Mouse (Mus musculus): Measurements from ENCODE around the gene Fbxw15. TPM values are rescaled to one million over a fixed set of nuclear protein-coding genes. Genes with fewer than 3 reads are reported as not detected.

Gene Fbxw15
- polyA plus RNA-seq (2012; rRNA removed), result 0.27 and 0.28 TPM in 2 replicates

DNA sequence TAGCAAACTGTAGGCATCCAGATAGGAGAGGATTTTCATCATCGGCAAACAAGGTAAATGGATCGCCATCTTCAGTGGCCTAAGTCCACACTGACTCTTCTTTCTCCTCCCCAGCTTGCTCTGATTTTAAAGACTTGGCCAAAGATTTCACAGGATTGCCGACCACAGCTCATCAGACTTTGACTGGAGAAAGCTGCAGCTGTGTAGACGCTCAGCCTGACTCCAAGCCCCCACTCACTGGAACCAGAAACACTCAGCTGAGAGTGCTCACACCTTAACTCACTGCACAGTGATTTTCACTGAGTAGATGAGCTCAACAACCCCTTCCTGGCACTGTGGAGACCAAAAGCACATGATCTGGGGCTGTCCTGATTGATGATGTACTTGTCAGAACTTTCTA, at the start of gene Fbxw15:
Gene Fbxw15 (minus strand): TSS at position 101 of the 400 bp plus-strand sequence.

Other genes starting within 250 kb of the Fbxw15 start
- not detected in 2 replicates for gene Fbxw28, start 228.6 kb downstream of the Fbxw15 start, polyA plus RNA-seq (2012; rRNA removed)
- 0.04 TPM in 1 of 2 replicates, not detected in the other for gene Fbxw22, start 164.0 kb downstream of the Fbxw15 start, polyA plus RNA-seq (2012; rRNA removed)
- gene Fbxw16, start 119.1 kb downstream of the Fbxw15 start, polyA plus RNA-seq (2012; rRNA removed), result not detected in 2 replicates
- not detected in 2 replicates for gene Fbxw19, start 72.4 kb downstream of the Fbxw15 start, polyA plus RNA-seq (2012; rRNA removed)
- gene Fbxw24, start 57.8 kb upstream of the Fbxw15 start, polyA plus RNA-seq (2012; rRNA removed), result 0.09 and 0.10 TPM in 2 replicates
- gene Fbxw25, start 96.4 kb upstream of the Fbxw15 start, polyA plus RNA-seq (2012; rRNA removed), result 0.04 and 0.05 TPM in 2 replicates
- gene Fbxw18, start 134.4 kb upstream of the Fbxw15 start, polyA plus RNA-seq (2012; rRNA removed), result 0.06 and 0.17 TPM in 2 replicates
- gene Fbxw26, start 177.8 kb upstream of the Fbxw15 start, polyA plus RNA-seq (2012; rRNA removed), result not detected in 2 replicates
- gene Fbxw27, start 222.4 kb upstream of the Fbxw15 start, polyA plus RNA-seq (2012; rRNA removed), result 0.14 TPM in 1 of 2 replicates, not detected in the other
- 0.16 TPM in 1 of 2 replicates, not detected in the other for gene Spink8, start 244.0 kb upstream of the Fbxw15 start, polyA plus RNA-seq (2012; rRNA removed)

All from central nervous system, embryonic 14 days (tissue).